Mouse (Mus musculus): ENCODE measurements at regions not wholly inside any gene's neighbourhood (a gene's known extent, or its start where the extent isn't known, plus 50 kb on each side); places are given as distances from the start of the nearest gene placed in this dataset.

GRCm38 (mm10) chr14:31978690-31979089, 50.1 kb upstream of the Galnt15 start:
- no peak for TF ChIP-seq CHD2 (IDR thresholded peaks at IDR 0.05; ENCODE audit: low read depth, low read length)
- no peak for TF ChIP-seq MAFK (IDR thresholded peaks at IDR 0.05; ENCODE audit: insufficient read depth, low read depth, low read length)

All from ES-E14 (cell line).